Mouse (Mus musculus): ENCODE measurements around the gene Spocd1. TPM values are rescaled to one million over a fixed set of nuclear protein-coding genes. Genes with fewer than 3 reads are reported as not detected.
A peak's percentile ranks its signal among the peaks of the same experiment; 100 is the strongest.

Gene Spocd1
- polyA plus RNA-seq, 1 experiment from 2014 or later, result not detected

- WGBS, result 61% methylated on average over 11 of the region's 11 CpGs
- no peak for ATAC-seq (ENCODE audit: low FRiP score, low read depth)
- Histone ChIP-seq H3K4me2 (replicated peaks) (no peak overlapping the region), H3K9ac (no peak overlapping the region), H3K36me3 (no peaks in the 10 kb centered on the region), H3K9me3 (no peaks in the 10 kb centered on the region), H3K27ac (peak overlapping the region; percentile 53; the same call in 1 of the 2 replicates), H3K27me3 (replicated peaks) (0 out of 2 replicates have a peak, but pooled peaks cover 7% of the 10 kb centered on the region), H3K4me1 (peaks cover 55% of the 10 kb centered on the region), H3K4me3 (no peak overlapping the region)
These were observed 36.2 kb downstream of the Spocd1 start for GRCm38 (mm10) chr4:129965294-129965693.

- ATAC-seq (ENCODE audit: low FRiP score, low read depth), result peak; percentile 33
- Histone ChIP-seq H3K4me1 (peaks cover 53% of the 10 kb centered on the region), H3K27me3 (replicated peaks) (0 out of 2 replicates have a peak, but pooled peaks cover 10% of the 10 kb centered on the region), H3K27ac (peak overlapping the region; percentile 53), H3K9ac (no peak overlapping the region), H3K4me3 (no peak overlapping the region), H3K9me3 (no peaks in the 10 kb centered on the region), H3K36me3 (no peaks in the 10 kb centered on the region), H3K4me2 (replicated peaks) (peak overlapping the region; percentile 43)
- WGBS, result 12% methylated on average over 10 of the region's 10 CpGs
These were observed 37.2 kb downstream of the Spocd1 start for GRCm38 (mm10) chr4:129966201-129966600.

- WGBS, result 27% methylated on average over 13 of the region's 13 CpGs
These were observed 38.3 kb downstream of the Spocd1 start for GRCm38 (mm10) chr4:129967024-129968014.

GRCm38 (mm10) chr4:129970168-129970567 is 41.1 kb downstream of the Spocd1 start:
- 48% methylated on average over 8 of the region's 8 CpGs for WGBS
- Histone ChIP-seq H3K4me2 (replicated peaks) (no peak overlapping the region), H3K36me3 (no peaks in the 10 kb centered on the region), H3K9ac (no peak overlapping the region), H3K27ac (no peak overlapping the region), H3K4me1 (peaks cover 52% of the 10 kb centered on the region), H3K4me3 (no peak overlapping the region), H3K9me3 (no peaks in the 10 kb centered on the region), H3K27me3 (replicated peaks) (peaks cover 32% of the 10 kb centered on the region)
- no peak for ATAC-seq (ENCODE audit: low FRiP score, low read depth)

More at GRCm38 (mm10) chr4:129967024-129968014, 38.3 kb downstream of the Spocd1 start:
- peak; percentile 92 for ATAC-seq (ENCODE audit: low FRiP score, low read depth)
- H3K9ac ChIP-seq, result peak overlapping the region; percentile 33; the same call in 1 of the 2 replicates
- 0 out of 2 replicates have a peak, but pooled peaks cover 12% of the 10 kb centered on the region for H3K27me3 ChIP-seq (replicated peaks)
- H3K9me3 ChIP-seq, result no peaks in the 10 kb centered on the region
- H3K4me2 ChIP-seq (replicated peaks), result peak overlapping the region; percentile 43
- peaks cover 56% of the 10 kb centered on the region for H3K4me1 ChIP-seq
- peak overlapping the region; percentile 85 for H3K27ac ChIP-seq
- no peaks in the 10 kb centered on the region for H3K36me3 ChIP-seq
- no peak overlapping the region for H3K4me3 ChIP-seq

- ATAC-seq (ENCODE audit: low FRiP score, low read depth), result no peak
- Histone ChIP-seq H3K9me3 (no peaks in the 10 kb centered on the region), H3K9ac (no peak overlapping the region), H3K4me1 (peaks cover 46% of the 10 kb centered on the region), H3K36me3 (no peaks in the 10 kb centered on the region), H3K27me3 (replicated peaks) (peaks cover 36% of the 10 kb centered on the region), H3K27ac (no peak overlapping the region), H3K4me3 (no peak overlapping the region), H3K4me2 (replicated peaks) (no peak overlapping the region)
- 78% methylated on average over 11 of the region's 11 CpGs for WGBS
These were observed 41.8 kb downstream of the Spocd1 start for GRCm38 (mm10) chr4:129970861-129971260.

GRCm38 (mm10) chr4:129971989-129972388 is 42.9 kb downstream of the Spocd1 start:
- no peaks in the 10 kb centered on the region for H3K36me3 ChIP-seq
- peaks cover 36% of the 10 kb centered on the region for H3K4me1 ChIP-seq
- H3K9me3 ChIP-seq, result no peaks in the 10 kb centered on the region
- ATAC-seq (ENCODE audit: low FRiP score, low read depth), result no peak
- WGBS, result 42% methylated on average over 7 of the region's 7 CpGs
- peaks cover 40% of the 10 kb centered on the region for H3K27me3 ChIP-seq (replicated peaks)
- no peak overlapping the region for H3K4me2 ChIP-seq (replicated peaks)
- H3K4me3 ChIP-seq, result no peak overlapping the region
- no peak overlapping the region for H3K27ac ChIP-seq
- H3K9ac ChIP-seq, result no peak overlapping the region

- Histone ChIP-seq H3K4me1 (peaks cover 27% of the 10 kb centered on the region), H3K4me2 (replicated peaks) (no peak overlapping the region), H3K9ac (no peak overlapping the region), H3K4me3 (no peak overlapping the region), H3K27ac (no peak overlapping the region), H3K9me3 (no peaks in the 10 kb centered on the region), H3K36me3 (no peaks in the 10 kb centered on the region), H3K27me3 (replicated peaks) (peaks cover 40% of the 10 kb centered on the region)
- ATAC-seq (ENCODE audit: low FRiP score, low read depth), result no peak
- WGBS, result 72% methylated on average over 9 of the region's 9 CpGs
These were observed 45.2 kb downstream of the Spocd1 start for GRCm38 (mm10) chr4:129974285-129974684.

- H3K27me3 ChIP-seq (replicated peaks), result peaks cover 34% of the 10 kb centered on the region
- no peaks in the 10 kb centered on the region for H3K36me3 ChIP-seq
- H3K9ac ChIP-seq, result no peak overlapping the region
- no peak for ATAC-seq (ENCODE audit: low FRiP score, low read depth)
- WGBS, result 66% methylated on average over 4 of the region's 4 CpGs
- H3K4me1 ChIP-seq, result peaks cover 27% of the 10 kb centered on the region
- H3K9me3 ChIP-seq, result no peaks in the 10 kb centered on the region
- H3K27ac ChIP-seq, result no peak overlapping the region
- H3K4me2 ChIP-seq (replicated peaks), result no peak overlapping the region
- no peak overlapping the region for H3K4me3 ChIP-seq
These were observed 48.2 kb downstream of the Spocd1 start for GRCm38 (mm10) chr4:129977256-129977655.

- no peak overlapping the region for H3K4me3 ChIP-seq
- no peaks in the 10 kb centered on the region for H3K36me3 ChIP-seq
- no peak overlapping the region for H3K4me2 ChIP-seq (replicated peaks)
- peaks cover 33% of the 10 kb centered on the region for H3K27me3 ChIP-seq (replicated peaks)
- no peak overlapping the region for H3K9ac ChIP-seq
- H3K4me1 ChIP-seq, result peaks cover 36% of the 10 kb centered on the region
- 62% methylated on average over 4 of the region's 4 CpGs for WGBS
- ATAC-seq (ENCODE audit: low FRiP score, low read depth), result no peak
- H3K27ac ChIP-seq, result no peak overlapping the region
- no peaks in the 10 kb centered on the region for H3K9me3 ChIP-seq
These were observed 49.2 kb downstream of the Spocd1 start for GRCm38 (mm10) chr4:129978227-129978626.

- Histone ChIP-seq H3K9me3 (no peaks in the 10 kb centered on the region), H3K4me3 (no peak overlapping the region), H3K4me1 (peaks cover 43% of the 10 kb centered on the region), H3K27ac (no peak overlapping the region), H3K4me2 (replicated peaks) (no peak overlapping the region), H3K36me3 (no peaks in the 10 kb centered on the region), H3K9ac (no peak overlapping the region), H3K27me3 (replicated peaks) (peaks cover 27% of the 10 kb centered on the region)
- no peak for ATAC-seq (ENCODE audit: low FRiP score, low read depth)
- WGBS, result 76% methylated on average over 4 of the region's 4 CpGs
These were observed 49.9 kb downstream of the Spocd1 start for GRCm38 (mm10) chr4:129978930-129979329.

GRCm38 (mm10) chr4:129981657-129982056 is 52.6 kb downstream of the Spocd1 start:
- WGBS, result 25% methylated on average over 11 of the region's 11 CpGs
- peaks cover 56% of the 10 kb centered on the region for H3K4me1 ChIP-seq
- ATAC-seq (ENCODE audit: low FRiP score, low read depth), result no peak
- peaks cover 26% of the 10 kb centered on the region for H3K27me3 ChIP-seq (replicated peaks)
- peak overlapping the region; percentile 20; the same call in 1 of the 2 replicates for H3K4me2 ChIP-seq (replicated peaks)
- no peak overlapping the region for H3K4me3 ChIP-seq
- no peak overlapping the region for H3K9ac ChIP-seq
- no peaks in the 10 kb centered on the region for H3K36me3 ChIP-seq
- no peaks in the 10 kb centered on the region for H3K9me3 ChIP-seq
- no peak overlapping the region for H3K27ac ChIP-seq

- no peak for ATAC-seq (ENCODE audit: low FRiP score, low read depth)
- H3K27ac ChIP-seq, result no peak overlapping the region
- H3K9me3 ChIP-seq, result no peaks in the 10 kb centered on the region
- no peak overlapping the region for H3K9ac ChIP-seq
- no peaks in the 10 kb centered on the region for H3K36me3 ChIP-seq
- 12% methylated on average over 5 of the region's 5 CpGs for WGBS
- peaks cover 37% of the 10 kb centered on the region for H3K27me3 ChIP-seq (replicated peaks)
- H3K4me1 ChIP-seq, result peaks cover 69% of the 10 kb centered on the region
- H3K4me2 ChIP-seq (replicated peaks), result peak overlapping the region; percentile 94
- H3K4me3 ChIP-seq, result no peak overlapping the region
These were observed 54.0 kb downstream of the Spocd1 start for GRCm38 (mm10) chr4:129983046-129983445.

Measured in neural tube, embryonic 12.5 days (tissue).